Mouse (Mus musculus): ENCODE measurements around the gene Mrpl44.

- TF ChIP-seq POLR2A (IDR thresholded peaks at IDR 0.05; ENCODE audit: insufficient read length, low read depth) (no peak), USF1 (IDR thresholded peaks at IDR 0.05; ENCODE audit: low read depth) (no peak), POLR2AphosphoS2 (IDR thresholded peaks at IDR 0.05; ENCODE audit: insufficient read length, low read depth) (no peak), E2F4 (IDR thresholded peaks at IDR 0.05; ENCODE audit: insufficient read depth) (no peak), TCF12 (IDR thresholded peaks at IDR 0.05; ENCODE audit: insufficient read depth, poor library complexity, severe bottlenecking) (no peak)
Measured at GRCm38 (mm10) chr1:79778011-79778410, 2.2 kb downstream of the Mrpl44 start.

All from myocyte (in vitro differentiated cells).